Mouse (Mus musculus) cerebellum, adult 2 months (tissue): ENCODE results near the gene Tmem168.

Source experiments
- CTCF ChIP-seq: fragments of 200-500 bp; IDR thresholded peaks from 2 replicates; pipeline ENCODE4 v1.5.1; 2011; ENCODE audit warnings: low read depth, mild to moderate bottlenecking, control low read depth, low read length, moderate library complexity, borderline replicate concordance; ENCODE audit not compliant: insufficient read depth
- POLR2A ChIP-seq: fragments of 200-500 bp; IDR thresholded peaks from 2 replicates; pipeline ENCODE4 v1.6.1; 2011; ENCODE audit warnings: low read length, control low read depth, borderline replicate concordance; ENCODE audit not compliant: insufficient read depth

DNA sequence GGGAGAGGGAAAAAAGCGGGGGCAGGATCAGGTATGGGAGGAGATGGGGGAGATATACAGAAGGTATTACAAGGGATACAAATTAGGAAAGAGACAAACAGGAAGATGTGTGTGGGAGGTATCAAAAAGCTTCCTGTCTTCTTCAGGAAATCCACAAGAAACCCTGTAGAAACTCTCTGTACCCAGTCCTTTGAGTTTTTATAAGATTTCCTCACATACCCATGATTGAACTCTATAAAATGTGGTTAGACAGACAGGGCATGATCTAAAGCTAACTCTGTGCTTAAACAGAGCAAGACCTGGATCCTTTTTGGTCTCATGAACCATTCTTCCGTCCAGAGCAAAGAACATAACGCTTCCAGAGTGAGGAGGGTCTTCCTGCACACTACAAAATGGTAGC, 43.0 kb upstream of the Tmem168 start:
- no peak for TF ChIP-seq POLR2A
- no peak for TF ChIP-seq CTCF
